Mouse (Mus musculus) small intestine, adult 2 months (tissue): ENCODE results near the gene Cox7c. TPM values are rescaled to one million over a fixed set of nuclear protein-coding genes. Genes with fewer than 3 reads are reported as not detected.
A peak's percentile ranks its signal among the peaks of the same experiment; 100 is the strongest.
"Not testable (repeated sequence)": the region's sequence is repeated elsewhere in the genome, so short reads cannot be mapped to it uniquely, and the experiment has no call there.

Source experiments
- H3K27ac ChIP-seq: fragments of 200-500 bp; 2 replicates; pipeline ENCODE4 v1.5.1; 2012; ENCODE audit warnings: low read depth, low read length, control low read depth, inconsistent platforms; ENCODE audit not compliant: insufficient read depth
- H3K27me3 ChIP-seq: fragments of 200-500 bp; 2 replicates; pipeline ENCODE4 v1.6.1; 2012; ENCODE audit warnings: mild to moderate bottlenecking, moderate library complexity, low read length, inconsistent platforms; ENCODE audit not compliant: control insufficient read depth, insufficient read depth
- H3K36me3 ChIP-seq: fragments of 200-500 bp; 2 replicates; pipeline ENCODE4 v1.6.1; 2012; ENCODE audit warnings: mild to moderate bottlenecking, low read length, control low read depth, inconsistent platforms; ENCODE audit not compliant: control insufficient read depth, insufficient read depth
- H3K4me1 ChIP-seq: fragments of 200-500 bp; 2 replicates; pipeline ENCODE4 v1.6.1; 2012; ENCODE audit warnings: low read length, inconsistent platforms, mixed read lengths; ENCODE audit not compliant: control insufficient read depth, insufficient read depth, insufficient read length
- H3K4me3 ChIP-seq: fragments of 200-500 bp; 2 replicates; pipeline ENCODE4 v1.5.1; 2012; ENCODE audit warnings: low read depth, mild to moderate bottlenecking, control low read depth, inconsistent platforms, low read length, moderate library complexity
- CTCF ChIP-seq: fragments of 200-500 bp; IDR thresholded peaks from 2 replicates; pipeline ENCODE4 v1.5.1; 2012; ENCODE audit warnings: low read depth, mild to moderate bottlenecking, control low read depth, inconsistent platforms, low read length, moderate library complexity, mixed read lengths; ENCODE audit not compliant: insufficient replicate concordance, insufficient read length; ENCODE audit errors: extremely low read depth
- POLR2A ChIP-seq: fragments of 200-500 bp; IDR thresholded peaks from 2 replicates; pipeline ENCODE4 v1.6.1; 2012; ENCODE audit warnings: low read depth, mild to moderate bottlenecking, control low read depth, inconsistent platforms, low read length, moderate library complexity
- WGBS: fragments of 180-500 bp; shearing (Covaris S2); methylation state at CpG from one replicate; pipeline ENCODE4 v1.1.7; 2018; 5-methylcytosine and 5-hydroxymethylcytosine counted together
- polyA plus RNA-seq: library from polyadenylated mRNA; depleted of rRNA; stranded (reverse); fragments of >200 nt; gene quantifications from 2 replicates; pipeline ENCODE4 v1.2.3, GENCODE M21; 2012; rRNA removed

Gene Cox7c
- polyA plus RNA-seq = 276 and 336 TPM in 2 replicates

DNA sequence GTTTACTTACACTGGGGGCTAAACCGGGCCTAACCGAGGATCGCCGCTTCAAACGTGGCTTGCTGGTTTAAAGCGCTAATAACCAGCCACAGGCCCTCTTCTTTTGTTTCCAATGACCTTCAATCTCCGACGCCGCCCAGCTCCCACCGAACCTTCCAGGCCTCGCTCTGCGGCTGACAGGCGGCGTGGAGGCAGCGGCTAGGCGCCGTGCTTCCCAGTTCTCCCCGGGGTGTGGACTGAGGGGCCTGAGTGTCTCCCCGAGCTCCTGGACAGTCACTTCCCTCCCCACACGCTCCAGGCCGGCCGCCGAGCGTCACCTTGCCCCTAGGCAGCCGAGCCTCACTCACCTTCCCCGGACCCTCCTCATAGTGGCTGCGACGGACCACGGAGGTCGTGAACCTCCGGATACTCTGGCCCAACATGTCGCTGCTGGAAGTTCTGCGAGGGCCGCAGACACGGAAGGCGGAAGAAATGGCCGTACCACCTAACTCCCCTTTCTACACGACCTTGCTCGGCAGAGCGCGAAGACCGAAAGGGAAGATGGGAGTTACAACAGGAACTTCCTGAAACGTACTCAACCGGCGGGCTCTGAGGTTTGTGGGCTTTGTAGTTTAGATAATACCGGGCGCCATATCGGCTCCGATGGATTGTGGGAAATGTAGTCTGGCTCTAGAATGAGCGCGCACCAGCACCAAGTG lies at the start of gene Cox7c:
TSS of gene Cox7c (minus strand) at position 651 of the 698 bp plus-strand sequence.
- TF ChIP-seq CTCF (no peak), POLR2A (peak; percentile 80)
- Histone ChIP-seq H3K4me3 (peak within 1 kb of the TSS; percentile 87), H3K27me3 (no peaks in the 10 kb centered on the region), H3K36me3 (peaks cover 13% of the 10 kb centered on the region), H3K4me1 (no peaks in the 10 kb centered on the region), H3K27ac (peak within 1 kb of the TSS; percentile 59)
- WGBS = under 1% methylated on average over 51 of the region's 51 CpGs

DNA sequence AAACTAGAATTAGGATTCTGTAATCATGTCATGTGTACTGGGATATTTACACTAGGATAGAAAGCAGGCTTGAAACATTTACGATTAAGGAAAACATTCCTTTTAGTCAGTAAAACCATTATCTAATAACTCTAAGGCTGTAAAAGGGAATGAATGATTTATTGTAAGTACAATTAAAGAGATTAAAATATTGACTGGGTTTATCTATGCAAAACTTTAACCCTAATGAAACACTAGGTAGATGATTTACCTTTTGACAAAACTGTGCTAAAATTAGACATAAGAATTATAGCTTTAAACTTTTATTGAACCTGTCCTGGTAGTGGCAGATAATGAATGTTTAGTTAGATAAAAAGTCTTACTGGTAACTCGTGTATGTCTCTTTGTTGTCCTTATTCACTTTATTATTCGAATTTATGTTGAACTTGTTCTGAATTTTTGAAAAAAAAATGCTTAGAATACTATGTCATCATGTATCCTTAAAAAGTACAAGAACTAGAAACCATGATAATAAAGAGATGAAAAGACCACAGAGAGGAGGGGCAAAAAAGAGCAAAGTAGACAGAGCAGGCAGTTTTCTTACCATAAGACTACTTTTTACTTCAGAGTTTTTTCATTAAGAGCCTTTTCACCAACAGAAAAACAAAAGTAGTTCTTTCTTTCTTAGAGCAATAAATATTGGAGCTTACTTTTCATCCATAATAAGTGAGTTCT lies 21.5 kb upstream of the Cox7c start:
- TF ChIP-seq POLR2A (no peak), CTCF (no peak)
- WGBS = 7% methylated on average over 3 of the region's 3 CpGs
- Histone ChIP-seq H3K4me1 (no peaks in the 10 kb centered on the region), H3K27me3 (0 out of 2 replicates have a peak, but pooled peaks cover under 1% of the 10 kb centered on the region), H3K36me3 (no peaks in the 10 kb centered on the region), H3K27ac (no peak overlapping the region), H3K4me3 (no peak overlapping the region)

DNA sequence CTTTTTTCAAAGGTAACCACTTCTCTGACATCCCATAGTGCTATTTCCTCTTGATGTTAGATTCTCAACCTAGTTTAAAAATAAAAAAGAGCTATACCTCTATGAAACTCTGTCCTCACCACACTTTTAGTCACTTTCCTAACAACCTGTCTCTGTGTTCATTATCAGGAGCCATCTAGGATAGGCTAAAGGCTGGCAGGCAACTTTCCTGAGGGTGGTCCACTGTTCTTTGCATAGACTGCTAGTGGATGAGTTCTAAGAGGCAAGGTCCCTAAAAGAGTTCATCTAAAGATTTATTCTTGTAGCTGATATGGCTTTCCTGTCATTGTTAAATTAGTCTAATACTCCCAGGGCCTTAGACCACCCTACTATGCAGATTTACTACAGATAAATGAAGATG lies 20.8 kb upstream of the Cox7c start:
- H3K27ac ChIP-seq = no peak overlapping the region
- no peaks in the 10 kb centered on the region for H3K27me3 ChIP-seq
- H3K36me3 ChIP-seq = no peaks in the 10 kb centered on the region
- no peak overlapping the region for H3K4me3 ChIP-seq
- no peaks in the 10 kb centered on the region for H3K4me1 ChIP-seq
- TF ChIP-seq CTCF = no peak
- no peak for TF ChIP-seq POLR2A

DNA sequence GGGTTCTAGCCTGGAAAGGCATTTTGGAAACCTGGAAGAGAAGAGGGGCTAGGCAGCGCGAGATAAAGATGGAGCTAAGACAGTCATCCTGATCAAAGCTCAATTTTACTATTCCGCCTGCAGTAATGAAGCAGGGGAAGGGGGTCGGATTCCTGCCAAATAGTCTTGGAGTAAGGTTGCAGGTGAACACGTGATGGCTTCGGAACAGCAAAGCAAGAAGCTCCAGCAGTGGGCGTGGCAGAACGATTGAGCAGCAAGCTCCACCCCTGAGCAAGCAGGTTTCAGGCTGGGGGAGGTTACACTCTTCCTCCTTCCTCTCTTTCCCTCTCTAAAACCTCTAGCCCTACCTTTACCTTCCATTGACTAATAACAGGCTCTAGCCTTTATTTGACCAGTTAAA lies 7.4 kb upstream of the Cox7c start:
- not testable (repeated sequence) for H3K36me3 ChIP-seq, H3K4me3 ChIP-seq
- 30% methylated on average over 8 of the region's 8 CpGs for WGBS

DNA sequence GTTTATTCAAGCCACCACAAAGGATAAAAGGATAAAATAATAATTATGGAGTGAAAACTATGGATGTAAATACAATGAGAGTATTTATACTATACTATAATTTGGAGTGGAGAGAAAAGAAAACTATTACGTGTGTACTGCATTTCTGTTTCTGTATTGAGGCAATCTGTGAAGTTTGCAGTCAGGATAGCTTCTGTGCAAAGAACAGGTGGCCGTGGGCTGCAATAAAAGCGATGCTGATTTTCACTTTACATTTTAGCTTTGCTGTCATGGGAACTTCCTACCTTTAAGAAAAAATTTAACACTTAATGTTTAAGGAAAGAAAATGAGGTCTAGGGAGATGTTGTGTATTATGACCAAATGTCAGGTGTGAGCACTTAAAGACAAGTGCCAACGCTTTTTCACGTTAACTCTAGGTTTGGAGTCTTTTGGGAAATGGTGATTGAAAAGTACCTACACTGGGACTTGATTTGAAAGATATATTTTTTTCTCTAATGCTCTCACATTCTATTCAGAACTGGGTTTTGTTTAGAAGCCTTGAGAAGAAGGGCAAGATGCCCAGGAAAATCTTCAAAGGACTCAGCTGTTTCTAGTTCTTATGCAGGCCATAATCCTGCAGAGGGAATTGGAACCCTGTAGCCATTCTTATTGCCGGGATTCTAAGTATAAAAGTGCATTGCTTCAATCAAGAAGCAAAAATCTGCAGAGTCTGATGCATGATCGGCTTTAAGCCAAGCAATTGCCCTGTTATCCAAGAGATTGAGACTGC lies 41.6 kb downstream of the Cox7c start:
- Histone ChIP-seq H3K4me3 (no peak overlapping the region), H3K27me3 (no peaks in the 10 kb centered on the region), H3K36me3 (no peaks in the 10 kb centered on the region), H3K27ac (no peak overlapping the region), H3K4me1 (no peaks in the 10 kb centered on the region)
- TF ChIP-seq POLR2A = no peak
- TF ChIP-seq CTCF = no peak
- WGBS = 79% methylated on average over 7 of the region's 7 CpGs

More for the DNA sequence above, 7.4 kb upstream of the Cox7c start:
- H3K27me3 ChIP-seq, H3K4me1 ChIP-seq, H3K27ac ChIP-seq: not testable (repeated sequence)
